Mouse (Mus musculus) bone marrow macrophage, adult 2 months (primary cell): ENCODE measurements around the gene Ogdh.

ENCODE experiments used
- CTCF ChIP-seq: IDR thresholded peaks from 2 replicates; pipeline ENCODE4 v1.5.1; 2012; ENCODE audit warnings: low read depth, mild to moderate bottlenecking, low read length, moderate library complexity
- POLR2A ChIP-seq: IDR thresholded peaks from 2 replicates; pipeline ENCODE4 v1.6.1; 2012; ENCODE audit warnings: mild to moderate bottlenecking, low read depth, low read length, borderline replicate concordance

DNA sequence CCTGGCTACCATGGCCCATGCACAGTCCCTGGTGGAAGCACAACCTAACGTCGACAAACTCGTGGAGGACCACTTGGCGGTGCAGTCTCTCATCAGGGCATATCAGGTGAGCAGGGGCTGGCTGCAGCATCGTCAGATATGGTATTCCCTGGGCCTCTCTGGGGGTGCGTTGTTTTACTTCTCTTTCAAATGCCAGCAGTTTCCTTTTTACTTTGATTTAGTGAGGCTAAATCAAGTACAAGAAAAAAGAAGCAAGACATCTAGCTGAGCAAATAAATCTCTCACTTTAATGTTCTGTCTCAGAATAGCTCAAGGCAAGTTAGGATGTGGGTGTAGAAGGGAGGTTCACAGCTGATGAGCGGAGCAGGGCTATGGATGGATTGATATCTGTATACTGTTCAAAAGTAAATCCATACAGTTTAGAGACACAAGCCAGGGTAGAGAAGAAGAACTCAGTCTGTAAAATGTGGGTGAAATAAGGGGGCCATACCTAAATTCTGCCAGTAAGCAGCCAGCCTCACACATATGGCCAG is 22.5 kb downstream of the Ogdh start:
- TF ChIP-seq CTCF (no peak), POLR2A (no peak)
